Mouse (Mus musculus) mature B cell (primary cell): Measurements from ENCODE around the gene Nme6.
"Not testable (repeated sequence)": the region's sequence is repeated elsewhere in the genome, so short reads cannot be mapped to it uniquely, and the experiment has no call there.

ENCODE experiments used
- in situ Hi-C: fragments of 300-500 bp; cut with MboI; formaldehyde crosslinking; loops from 2 replicates; pipeline ENCODE4 v1.14.3; 2019

Nme6 gene

DNA sequence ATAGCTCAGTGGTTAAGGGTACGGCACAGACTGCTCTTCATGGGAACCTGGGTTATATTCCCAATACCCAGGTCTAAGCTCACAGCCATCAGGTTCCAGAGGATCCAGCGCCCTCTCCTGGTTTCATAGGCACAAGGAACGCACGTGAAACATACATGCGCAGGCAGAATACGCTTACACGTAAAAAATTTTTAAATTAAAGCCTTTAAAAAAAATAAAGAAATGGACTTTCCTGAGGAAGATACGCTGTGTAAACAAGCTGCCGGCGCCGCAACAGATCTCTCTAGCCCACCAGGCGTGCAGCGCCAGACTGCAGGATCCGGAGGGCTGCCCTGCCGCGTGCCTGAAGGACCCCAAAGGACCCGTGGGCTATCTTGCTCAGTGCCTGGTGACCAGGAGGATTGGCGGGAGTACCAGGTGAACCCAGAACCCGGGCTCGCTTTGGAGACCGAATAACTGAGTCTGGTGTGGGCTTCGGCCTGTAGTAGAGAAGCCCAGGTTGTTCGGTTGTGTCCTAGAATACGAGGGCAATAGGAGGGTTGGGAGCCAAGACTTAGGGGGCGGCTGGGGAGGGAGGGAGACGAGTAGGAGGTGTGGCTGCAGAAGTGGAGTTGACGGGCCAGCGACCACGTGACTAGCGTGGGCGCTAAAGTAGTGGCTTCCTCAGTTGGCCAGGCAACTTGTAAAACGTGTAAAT is at the start of gene Nme6:
Gene Nme6, plus strand, starts transcription at position 359 of the 697 bp plus-strand sequence.
- in situ Hi-C loops, result no loop called here

GRCm38 (mm10) chr9:109790570-109790969 is 42.0 kb upstream of the Nme6 start, which contains the start of gene Fbxw27:
Gene Fbxw27 (minus strand): TSS chr9:109790670.
- in situ Hi-C loops, result not testable (repeated sequence)

- in situ Hi-C loops, result no loop called here
These were observed 37.3 kb upstream of the Nme6 start for GRCm38 (mm10) chr9:109795221-109795620.

DNA sequence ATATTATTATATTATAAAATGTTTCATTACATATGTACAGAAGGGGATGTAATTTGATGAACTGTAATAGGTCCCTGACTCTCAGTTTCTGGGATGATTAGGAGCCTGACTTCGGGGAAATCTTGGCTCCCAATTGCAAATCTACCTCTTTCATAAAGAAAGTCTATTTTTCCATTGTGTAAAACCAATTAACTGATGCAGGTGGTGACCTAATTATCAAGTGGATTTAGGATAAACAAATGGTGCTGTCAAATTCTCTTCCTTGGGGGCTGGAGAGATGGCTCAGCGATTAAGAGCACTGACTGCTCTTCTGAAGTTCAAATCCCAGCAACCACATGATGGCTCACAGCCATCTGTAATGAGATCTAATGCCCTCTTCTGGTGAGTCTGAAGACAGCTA is 36.7 kb upstream of the Nme6 start:
- in situ Hi-C loops, result no loop called here

- in situ Hi-C loops, result no loop called here
These were observed 34.5 kb upstream of the Nme6 start for GRCm38 (mm10) chr9:109798051-109798450.

DNA sequence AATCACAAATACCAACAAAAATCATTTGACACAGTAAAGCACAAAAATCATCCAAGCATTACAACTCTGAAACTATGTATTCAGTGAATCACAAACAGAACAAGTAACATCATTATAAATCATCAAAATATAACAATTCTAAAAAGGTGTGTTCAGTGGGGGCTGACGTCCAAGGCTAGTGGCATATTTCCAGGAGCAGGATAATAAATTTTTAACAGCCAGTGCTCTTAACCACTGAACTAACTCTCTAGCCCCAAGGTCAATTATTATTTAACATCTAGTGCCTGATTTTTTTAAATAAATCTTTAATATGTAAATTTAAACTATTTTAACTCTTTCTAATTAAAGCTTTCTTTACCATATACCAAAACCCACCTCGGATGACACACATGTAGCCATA is 27.0 kb upstream of the Nme6 start:
- in situ Hi-C loops, result not testable (repeated sequence)

- in situ Hi-C loops, result no loop called here
These were observed 26.3 kb upstream of the Nme6 start for GRCm38 (mm10) chr9:109806260-109806659.

DNA sequence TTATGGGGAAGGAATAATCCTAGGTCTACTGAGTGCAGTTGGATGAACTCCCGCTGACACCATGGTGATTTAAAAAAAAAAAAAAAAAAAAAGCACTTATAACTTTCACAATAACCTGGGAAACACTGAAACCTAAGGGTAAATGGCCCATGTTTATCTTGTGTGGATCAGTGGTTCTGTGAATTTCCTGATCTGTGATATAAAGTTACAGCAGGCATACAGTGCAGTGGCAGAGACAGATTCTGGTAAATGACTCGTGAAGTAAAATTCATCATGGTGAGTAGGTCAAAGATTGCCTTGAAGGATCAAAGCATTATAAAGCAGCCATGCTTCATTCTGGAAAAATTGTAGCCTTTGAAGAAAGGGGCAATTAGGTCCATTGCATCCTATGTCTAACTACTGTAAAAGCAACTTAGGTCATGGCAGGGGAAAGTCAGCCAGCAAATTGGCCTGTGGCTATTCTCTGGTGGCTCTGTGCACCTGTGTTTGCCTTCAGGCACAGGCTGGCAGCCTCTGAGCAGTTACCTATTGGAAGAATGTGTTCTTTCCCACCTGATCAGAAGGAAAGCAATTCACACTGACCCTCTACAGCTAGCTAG is 25.8 kb upstream of the Nme6 start:
- in situ Hi-C loops, result no loop called here

DNA sequence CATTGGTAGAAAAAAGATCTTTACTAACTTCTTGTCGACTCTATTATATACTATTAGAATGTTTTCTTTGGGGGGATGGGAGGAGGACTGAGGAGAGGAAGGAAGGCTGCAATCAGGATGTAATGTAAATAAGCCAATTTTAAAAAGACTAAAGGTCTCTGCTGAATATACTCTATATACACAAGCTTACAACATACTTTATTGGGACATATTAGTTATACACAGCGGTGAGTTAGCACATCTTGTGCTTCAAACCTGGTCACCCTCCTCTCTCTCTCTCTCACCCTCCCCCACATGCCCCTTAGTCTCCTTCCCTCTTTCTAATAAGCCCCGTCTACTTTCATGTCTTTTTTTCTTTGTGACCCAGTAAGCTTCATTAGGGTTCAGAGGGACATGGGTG is 24.7 kb upstream of the Nme6 start:
- in situ Hi-C loops, result no loop called here

DNA sequence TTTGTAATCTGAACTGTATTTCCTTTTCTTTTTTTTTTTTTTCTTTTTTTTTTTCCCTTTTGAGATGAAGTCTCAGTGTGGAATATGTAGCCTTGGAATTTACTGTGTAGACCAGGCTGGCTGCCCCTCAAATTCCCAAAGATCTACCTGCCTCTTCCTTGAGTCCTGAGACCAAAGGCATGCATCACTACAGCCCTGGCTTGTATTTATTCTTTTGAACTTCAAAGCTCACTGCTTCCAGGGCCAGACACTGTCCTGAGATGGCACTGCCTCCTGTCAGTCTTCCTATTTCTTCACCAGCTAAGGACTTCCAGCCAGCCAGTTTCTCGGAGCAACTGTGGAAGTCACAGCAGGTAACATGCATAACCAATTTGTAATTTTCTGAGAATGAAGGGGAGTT is 20.6 kb upstream of the Nme6 start, which contains the start of gene Spink8:
Gene Spink8, plus strand, starts transcription at position 301 of the 400 bp plus-strand sequence.
- in situ Hi-C loops, result no loop called here

GRCm38 (mm10) chr9:109813424-109813823 is 19.1 kb upstream of the Nme6 start:
- in situ Hi-C loops, result no loop called here

- in situ Hi-C loops, result no loop called here
These were observed 16.2 kb upstream of the Nme6 start for GRCm38 (mm10) chr9:109816341-109816740.

- in situ Hi-C loops, result no loop called here
These were observed 6.8 kb upstream of the Nme6 start for GRCm38 (mm10) chr9:109825739-109826138.

GRCm38 (mm10) chr9:109826181-109826580 is 6.4 kb upstream of the Nme6 start:
- in situ Hi-C loops, result no loop called here

- in situ Hi-C loops, result no loop called here
These were observed 501 bp downstream of the Nme6 start for GRCm38 (mm10) chr9:109833088-109833412.

GRCm38 (mm10) chr9:109849312-109849758 is 16.8 kb downstream of the Nme6 start, which contains the start of gene Camp:
Gene Camp (minus strand): TSS chr9:109849617.
- in situ Hi-C loops, result no loop called here

DNA sequence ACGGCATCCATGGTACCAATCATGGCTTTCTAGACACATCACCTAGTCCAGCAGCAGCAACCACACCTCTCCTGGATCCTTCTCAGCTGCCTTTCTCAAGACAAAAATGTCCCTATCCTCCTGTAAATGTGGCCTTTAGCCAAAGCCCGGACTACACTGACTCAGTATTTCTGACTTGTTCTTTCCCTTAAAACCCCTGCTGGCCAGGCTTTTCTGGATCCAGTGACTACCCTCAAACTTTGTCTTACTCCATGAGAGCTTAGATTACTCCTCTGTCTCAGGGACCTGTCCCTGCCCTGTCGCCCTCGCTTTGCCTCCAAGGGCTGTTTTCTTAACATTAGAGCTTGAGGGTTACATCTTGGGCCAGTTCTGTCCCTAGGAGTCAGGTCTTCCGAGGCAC is 17.6 kb downstream of the Nme6 start:
- in situ Hi-C loops, result no loop called here

DNA sequence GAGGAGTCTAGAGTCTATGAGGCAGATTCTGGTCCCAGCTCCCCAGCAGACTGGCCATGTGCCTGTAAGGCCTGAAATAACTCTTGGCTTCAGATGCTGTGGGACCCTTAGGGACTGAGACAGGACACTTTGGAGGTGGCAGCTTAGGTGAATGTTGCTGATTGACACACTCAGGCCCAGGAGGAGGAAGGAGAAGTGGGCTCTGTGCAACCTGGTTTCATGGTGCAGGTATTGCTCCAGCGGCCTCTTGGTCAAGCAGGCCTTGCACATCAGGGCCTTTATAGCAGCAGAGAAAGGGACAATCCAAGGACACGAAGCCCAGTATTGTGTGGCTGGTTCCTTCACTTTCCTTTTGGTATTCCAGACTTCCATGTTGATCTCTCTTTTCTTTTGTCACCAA is 21.8 kb downstream of the Nme6 start:
- in situ Hi-C loops, result no loop called here

DNA sequence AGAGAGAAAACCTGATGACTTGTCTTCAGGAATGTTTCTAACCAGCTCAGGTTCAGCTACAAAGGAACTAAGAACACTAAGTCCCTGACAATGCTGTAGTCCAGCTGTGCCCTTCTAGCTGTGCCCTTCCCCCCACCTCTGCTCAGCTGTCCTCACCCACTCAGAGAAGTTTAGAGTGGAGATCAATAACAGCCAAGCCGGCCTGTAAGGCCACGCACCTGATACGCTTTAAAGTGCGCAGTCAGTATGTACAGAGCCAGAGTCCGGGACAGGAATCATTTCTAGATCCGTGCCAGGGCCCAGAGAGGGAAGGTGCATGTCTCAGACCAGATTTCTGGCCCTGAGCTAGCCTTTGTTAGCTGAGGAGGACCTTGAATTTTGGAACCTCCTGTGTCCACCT is 23.4 kb downstream of the Nme6 start:
- in situ Hi-C loops, result no loop called here

DNA sequence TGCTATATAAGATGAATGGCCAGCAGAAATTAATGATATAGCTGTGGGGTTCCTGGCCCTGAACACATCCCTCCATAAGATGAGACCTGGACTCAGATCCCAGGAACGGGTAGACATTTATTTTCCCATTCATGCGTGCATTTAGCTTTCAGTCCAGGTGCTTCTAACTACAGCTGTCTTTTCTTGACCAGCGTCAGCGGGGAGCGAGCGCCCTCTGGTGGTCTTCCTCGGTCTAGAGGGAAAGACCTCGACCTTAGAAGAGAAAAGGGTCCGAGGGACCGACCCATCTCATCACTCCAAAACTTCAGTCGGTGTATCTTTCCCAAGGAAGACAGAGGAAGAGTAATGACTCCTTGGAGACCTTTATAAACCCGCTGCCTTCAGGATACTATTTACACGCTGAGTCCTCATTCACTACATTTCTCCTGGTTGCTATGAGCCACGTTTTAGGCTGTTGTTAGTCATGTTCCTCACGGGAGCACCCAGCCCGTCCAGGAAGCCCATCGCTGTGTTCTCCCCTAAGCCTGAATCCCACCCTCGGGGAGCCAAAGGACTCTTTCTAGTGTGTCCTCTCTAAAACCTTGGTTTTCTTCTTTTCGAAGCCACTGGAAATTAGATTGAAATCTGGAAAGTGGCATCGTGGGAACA is 30.0 kb downstream of the Nme6 start:
- in situ Hi-C loops, result no loop called here

DNA sequence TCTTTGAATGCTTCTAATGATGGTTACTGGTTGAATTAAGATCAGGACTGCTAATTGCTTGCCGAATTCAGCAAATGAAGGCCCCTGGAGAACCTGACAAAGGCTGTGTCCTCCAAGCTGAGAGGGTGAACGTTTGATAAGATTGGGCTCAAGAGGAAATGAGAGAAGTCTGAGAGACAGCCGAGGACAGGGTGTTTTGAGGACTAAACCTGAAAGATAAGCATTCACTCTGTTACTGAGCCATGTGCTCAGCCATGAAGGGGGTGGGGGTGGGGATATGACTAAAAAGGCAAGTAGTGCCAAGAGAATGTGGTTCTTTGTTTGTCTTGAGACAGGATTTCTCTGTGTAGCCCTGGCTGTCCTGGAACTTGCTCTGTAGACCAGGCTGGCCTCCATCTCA is 30.5 kb downstream of the Nme6 start:
- in situ Hi-C loops, result no loop called here

DNA sequence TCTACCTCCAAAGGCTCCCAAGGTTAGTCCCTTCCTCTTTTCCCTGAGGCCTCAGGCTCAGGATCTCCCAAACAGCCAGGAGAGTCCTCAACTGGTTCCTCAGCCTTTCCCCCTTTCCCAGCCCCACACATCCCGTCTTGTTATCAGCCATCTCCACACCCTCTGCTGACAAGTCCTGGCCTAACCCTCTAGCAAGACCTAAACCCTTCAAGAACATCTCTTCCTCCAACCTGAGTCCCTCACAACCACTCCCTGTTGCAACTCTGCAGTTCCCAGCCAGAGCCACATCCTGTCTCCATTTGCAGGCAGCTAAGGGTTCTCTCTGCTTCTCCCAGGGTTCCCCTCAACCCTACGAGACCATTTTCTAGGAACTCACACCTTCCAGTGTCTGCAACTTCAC is 33.7 kb downstream of the Nme6 start:
- in situ Hi-C loops, result no loop called here

GRCm38 (mm10) chr9:109870983-109871572 is 38.5 kb downstream of the Nme6 start:
- in situ Hi-C loops, result no loop called here
